Mouse (Mus musculus) c-Kit-positive CD71-negative TER-119-negative erythroid progenitor cells, embryonic 14.5 days (primary cell): ENCODE measurements at regions not wholly inside any gene's neighbourhood (a gene's known extent, or its start where the extent isn't known, plus 50 kb on each side); places are given as distances from the start of the nearest gene placed in this dataset.

Experiments
- DNase-seq: peaks from one replicate; pipeline ENCODE4 v3.0.0-alpha.2; 2013; ENCODE audit warnings: low read depth

GRCm38 (mm10) chr7:134534821-134535220 lies 135.6 kb upstream of the Dock1 start:
- DNase-seq, result no peak

GRCm38 (mm10) chr7:134541699-134542098 lies 128.8 kb upstream of the Dock1 start:
- no peak for DNase-seq

GRCm38 (mm10) chr7:134546187-134546586 lies 124.3 kb upstream of the Dock1 start:
- no peak for DNase-seq

- no peak for DNase-seq
Observed at GRCm38 (mm10) chr7:134549286-134549919, 121.1 kb upstream of the Dock1 start.

- no peak for DNase-seq
Observed at GRCm38 (mm10) chr7:134550221-134550809, 120.1 kb upstream of the Dock1 start.

GRCm38 (mm10) chr7:134552051-134552451 lies 118.4 kb upstream of the Dock1 start:
- DNase-seq, result no peak

GRCm38 (mm10) chr7:134556061-134556460 lies 114.4 kb upstream of the Dock1 start:
- DNase-seq, result no peak

GRCm38 (mm10) chr7:134566322-134566721 lies 104.1 kb upstream of the Dock1 start:
- DNase-seq, result peak; percentile 40

- DNase-seq, result no peak
Observed at GRCm38 (mm10) chr7:134569247-134569646, 101.2 kb upstream of the Dock1 start.

GRCm38 (mm10) chr7:134570176-134570810 lies 100.2 kb upstream of the Dock1 start:
- DNase-seq, result no peak

- DNase-seq, result no peak
Observed at GRCm38 (mm10) chr7:134581746-134582145, 88.7 kb upstream of the Dock1 start.

GRCm38 (mm10) chr7:134585478-134585877 lies 85.0 kb upstream of the Dock1 start:
- DNase-seq, result no peak

- DNase-seq, result no peak
Observed at GRCm38 (mm10) chr7:134586990-134587389, 83.5 kb upstream of the Dock1 start.

GRCm38 (mm10) chr7:134607886-134608285 lies 62.6 kb upstream of the Dock1 start:
- no peak for DNase-seq

- no peak for DNase-seq
Observed at GRCm38 (mm10) chr7:134610159-134610558, 60.3 kb upstream of the Dock1 start.

GRCm38 (mm10) chr7:134611371-134611770 lies 59.1 kb upstream of the Dock1 start:
- DNase-seq, result no peak

GRCm38 (mm10) chr7:134612175-134612633 lies 58.2 kb upstream of the Dock1 start:
- DNase-seq, result no peak

GRCm38 (mm10) chr7:134619220-134619975 lies 51.1 kb upstream of the Dock1 start:
- DNase-seq, result no peak

- DNase-seq, result no peak
Observed at GRCm38 (mm10) chr7:134620006-134620405, 50.4 kb upstream of the Dock1 start.
